Comparison of ENCODE assay signal across 24 mouse cellular contexts in the genomic region with DNA sequence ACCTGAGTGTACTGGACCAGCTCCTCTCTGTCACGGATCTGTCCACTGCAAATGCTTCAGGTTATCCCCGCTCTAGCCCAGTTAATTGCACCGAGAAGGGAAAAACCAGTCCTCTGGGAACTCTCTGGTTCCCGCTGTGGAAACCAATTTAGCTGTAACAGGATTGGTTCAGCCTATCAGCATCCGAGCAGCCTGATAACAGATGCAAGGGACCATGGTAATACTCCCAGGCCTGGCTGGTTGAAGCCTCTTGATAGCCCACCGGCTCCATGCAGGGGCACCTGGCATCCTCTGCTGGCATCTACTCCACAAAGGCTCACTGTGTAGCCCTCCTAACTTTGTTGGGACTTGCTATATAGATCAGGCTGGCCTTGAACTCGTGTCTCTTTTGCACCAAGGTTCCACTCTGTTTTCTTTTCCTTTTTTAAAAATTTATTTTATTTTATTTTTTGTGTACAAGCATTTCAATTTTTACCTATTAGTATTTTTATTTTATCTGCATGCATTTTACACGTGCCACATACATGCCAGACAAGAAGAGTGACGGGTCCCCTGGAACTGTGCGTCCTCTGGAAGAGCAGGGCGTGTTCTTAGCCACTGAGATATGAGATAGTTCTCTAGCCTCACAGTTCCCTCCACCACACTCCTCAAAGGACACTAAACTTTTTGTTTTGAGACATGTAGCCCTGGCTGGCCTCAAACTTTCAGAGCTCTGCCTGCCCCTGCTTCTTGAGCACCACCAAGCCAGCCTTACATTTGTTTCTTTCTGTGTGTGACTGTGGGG. TPM values are rescaled to one million over a fixed set of nuclear protein-coding genes. Genes with fewer than 3 reads are reported as not detected.
DNase-seq lines count a peak whose midpoint lies in the region; ATAC-seq and TF ChIP-seq lines count a peak whose summit lies in the region.
"Had no signal": no experiment of that assay in that cellular context is flagged by ENCODE, and none has a peak within 500 bp of the region (broad histone marks: within the 10 kb centered on the region; RNA-seq: fewer than 3 reads in every experiment).

No protein-coding gene starts in this region.

- H3K27me3 ChIP-seq in E14TG2a.4 (ENCODE audit: insufficient read depth, low read length): no peaks in the 10 kb centered on the region
- no peaks in the 10 kb centered on the region for H3K27me3 ChIP-seq in liver, embryonic 15.5 days
- H3K27me3 ChIP-seq: heart, embryonic 13.5 days; limb, embryonic 13.5 days; neural tube, embryonic 13.5 days had no signal

- peaks cover 95% of the 10 kb centered on the region for H3K4me1 ChIP-seq in E14TG2a.4 (replicated peaks; ENCODE audit: low read depth, low read length)
- H3K4me1 ChIP-seq in liver, embryonic 15.5 days (replicated peaks): peaks cover 98% of the 10 kb centered on the region
- H3K4me1 ChIP-seq: forebrain, embryonic 10.5 days; limb, embryonic 13.5 days had no signal

- no peaks in the 10 kb centered on the region for H3K9me3 ChIP-seq in E14TG2a.4 (ENCODE audit: low read length)
- H3K9me3 ChIP-seq in liver, embryonic 15.5 days (replicated peaks): no peaks in the 10 kb centered on the region
- H3K9me3 ChIP-seq: forebrain, embryonic 10.5 days; heart, embryonic 13.5 days; limb, embryonic 13.5 days; megakaryocyte, embryonic 14.5 days; neural tube, embryonic 13.5 days had no signal

- peak overlapping the region; percentile 29; the same call in 1 of the 2 replicates for H3K9ac ChIP-seq in liver, embryonic 15.5 days
- H3K9ac ChIP-seq: heart, embryonic 13.5 days; limb, embryonic 13.5 days; lung, embryonic 14.5 days; neural tube, embryonic 13.5 days had no signal

- TF ChIP-seq CTCF in layer of hippocampus, adult 2 months (conservative IDR thresholded peaks at IDR 0.05): no peak
- TF ChIP-seq CTCF in E14TG2a.4 (conservative IDR thresholded peaks at IDR 0.05; ENCODE audit: low read length): no peak

- H3K27ac ChIP-seq in layer of hippocampus, adult 2 months: peak overlapping the region; percentile 69; the same call in 1 of the 2 replicates
- peak overlapping the region; percentile 95 for H3K27ac ChIP-seq in liver, embryonic 15.5 days (replicated peaks)
- H3K27ac ChIP-seq: forebrain, embryonic 10.5 days; heart, embryonic 13.5 days; limb, embryonic 13.5 days; neural tube, embryonic 13.5 days had no signal

- H3K4me3 ChIP-seq in layer of hippocampus, adult 2 months: no peak overlapping the region
- H3K4me3 ChIP-seq in E14TG2a.4 (replicated peaks; ENCODE audit: low read length): peak overlapping the region; percentile 17; the same call in 1 of the 2 replicates
- no peak overlapping the region for H3K4me3 ChIP-seq in liver, embryonic 15.5 days (replicated peaks)
- H3K4me3 ChIP-seq: forebrain, embryonic 10.5 days; heart, embryonic 13.5 days; limb, embryonic 13.5 days; megakaryocyte, embryonic 14.5 days; myocyte; neural tube, embryonic 13.5 days had no signal

- peak overlapping the region; percentile 53 for H3K4me2 ChIP-seq in liver, embryonic 15.5 days
- H3K4me2 ChIP-seq: heart, embryonic 13.5 days; limb, embryonic 13.5 days; lung, embryonic 14.5 days; neural tube, embryonic 13.5 days had no signal

- H3K36me3 ChIP-seq in E14TG2a.4 (ENCODE audit: insufficient read depth, low read length): peaks cover 85% of the 10 kb centered on the region
- H3K36me3 ChIP-seq in liver, embryonic 15.5 days (replicated peaks): no peaks in the 10 kb centered on the region
- H3K36me3 ChIP-seq: forebrain, embryonic 10.5 days; heart, embryonic 13.5 days; limb, embryonic 13.5 days; neural tube, embryonic 13.5 days had no signal

- DNase-seq in layer of hippocampus, adult 2 months (ENCODE audit: low spot score in 2 of 2): no peak
- no peak for DNase-seq in layer of hippocampus, postnatal 10 days (ENCODE audit: low spot score in 2 of 2)
- DNase-seq in thymus, adult 18-20 months: no peak
- no peak for DNase-seq in layer of hippocampus, adult 11-12 months (ENCODE audit: low spot score)
- DNase-seq in cerebellum, postnatal 25 days: no peak
- DNase-seq: adrenal gland, postnatal 36 days; cerebellum, adult 2 months; gastrocnemius, postnatal 25 days; heart, adult 18-20 months; heart, postnatal 14 days; kidney, postnatal 25 days; lung, embryonic 14.5 days; lung, postnatal 36 days; thymus, adult 2 months had no signal

- ATAC-seq in erythroid progenitor cell, adult 5-6 weeks (replicated peaks; ENCODE audit: low FRiP score, poor library complexity, severe bottlenecking): 0 out of 2 replicates have a peak, but pooled peaks have one; percentile 36
- ATAC-seq in liver, embryonic 15.5 days (ENCODE audit: insufficient read depth): peak; percentile 49; the same call in 1 of the 2 replicates
- ATAC-seq: intestine, postnatal 0 days had no signal

- 42% methylated on average over 11 of the region's 11 CpGs for WGBS in liver, embryonic 15.5 days (ENCODE audit: insufficient replicate concordance)

RNA-seq across cellular contexts. Expression of gene Usp7, which starts 27.8 kb away (rescaled TPM):
- 100 to 1,000 TPM; 163 to 168 TPM for total RNA-seq in layer of hippocampus, adult 2 months (2021)
- total RNA-seq in layer of hippocampus, postnatal 10 days (2021): 100 to 1,000 TPM; 153 to 157 TPM
- 742 and 897 TPM in 2 replicates for total RNA-seq in erythroid progenitor cell, adult 5-6 weeks (2015; ENCODE audit: low replicate concordance)
- total RNA-seq in erythroid progenitor cell, adult 5-6 weeks (2017; ENCODE audit: low replicate concordance): 1,089 and 1,449 TPM in 2 replicates
- 24.4 and 29.4 TPM in 2 replicates for polyA plus RNA-seq in liver, embryonic 15.5 days (2015; fragmentation: Nextera tagmentation; extraction: Ambion mirVana)

Comparison
In these comparisons a context has a peak if more than half of its experiments do, and no peak if none do; other contexts are left out.
1. RNA of gene Usp7, which starts 27.8 kb away (total RNA-seq): 742 to 1,449 TPM in erythroid progenitor cell, adult 5-6 weeks; 163 to 168 TPM in layer of hippocampus, adult 2 months and 153 to 157 TPM in layer of hippocampus, postnatal 10 days; every median in the first group is over 4 times any median in the second.